Mouse (Mus musculus) ES-CJ7 (cell line): ENCODE data around the gene Olfr50.

Source experiments
- DNase-seq: peaks from one replicate; pipeline ENCODE4 v3.0.0; 2011; ENCODE audit warnings: low read depth, low spot score

The Olfr50 gene

DNA sequence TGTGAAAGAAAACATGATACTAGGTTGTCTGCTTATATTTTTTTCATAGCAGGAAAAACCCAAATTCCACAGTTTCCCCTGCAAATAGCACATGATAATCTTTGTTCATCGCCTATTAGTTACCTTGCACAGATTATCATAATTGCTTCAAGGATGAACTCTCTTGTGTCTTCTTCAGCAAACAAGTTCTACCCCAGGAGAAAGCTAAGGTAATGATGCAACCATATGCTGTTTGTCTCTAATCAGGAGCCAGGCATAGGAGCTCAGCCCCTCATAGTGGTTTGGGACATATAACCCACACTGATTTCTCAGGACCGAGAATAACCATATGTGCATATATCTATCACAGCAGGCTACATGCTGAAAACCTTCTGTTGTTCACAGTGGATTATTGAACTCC, at the start of gene Olfr50:
TSS of gene Olfr50 (plus strand) at position 301 of the 400 bp plus-strand sequence.
- no peak for DNase-seq

DNA sequence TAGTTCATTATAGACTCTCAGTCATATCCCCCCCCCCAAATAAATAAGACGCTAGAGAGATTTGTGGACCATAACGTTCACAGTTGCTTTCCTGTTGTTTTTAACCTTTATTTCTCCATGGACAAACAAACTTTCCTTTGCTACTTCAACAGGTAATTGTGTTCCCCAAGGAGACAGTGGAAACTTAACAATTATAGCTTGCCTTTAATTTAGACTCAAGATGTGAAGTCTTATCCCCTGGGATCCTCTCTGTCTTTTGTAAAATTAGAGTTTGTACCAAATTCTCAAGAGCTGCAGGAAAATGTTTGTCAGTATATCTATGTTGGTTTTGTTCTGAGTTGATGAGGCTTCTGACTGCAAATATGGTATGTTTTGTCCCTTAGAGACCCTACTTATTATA, 6.4 kb upstream of the Olfr50 start, which contains the start of gene Olfr348:
TSS of gene Olfr348 (plus strand) at position 301 of the 400 bp plus-strand sequence.
- no peak for DNase-seq

DNA sequence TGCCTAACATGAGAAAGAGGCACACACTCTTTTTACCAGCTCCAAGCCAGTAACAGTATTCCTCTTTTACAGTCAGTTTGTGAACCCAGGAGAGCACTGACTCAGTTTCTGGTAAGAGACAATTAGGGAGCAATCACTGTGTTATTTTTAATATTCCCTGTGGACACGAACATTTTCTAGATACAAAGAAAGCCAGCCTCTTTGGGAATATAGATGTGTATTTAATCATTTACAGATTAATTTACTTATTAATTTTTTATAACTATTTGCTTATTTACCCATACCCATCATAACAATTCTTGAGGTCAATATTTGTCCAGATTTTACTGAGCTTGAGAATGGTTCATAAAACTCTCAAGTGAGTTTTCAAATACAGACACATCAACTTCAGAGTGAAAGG, 26.6 kb downstream of the Olfr50 start, which contains the start of gene Olfr3:
TSS of gene Olfr3 (minus strand) at position 101 of the 400 bp plus-strand sequence.
- no peak for DNase-seq

DNA sequence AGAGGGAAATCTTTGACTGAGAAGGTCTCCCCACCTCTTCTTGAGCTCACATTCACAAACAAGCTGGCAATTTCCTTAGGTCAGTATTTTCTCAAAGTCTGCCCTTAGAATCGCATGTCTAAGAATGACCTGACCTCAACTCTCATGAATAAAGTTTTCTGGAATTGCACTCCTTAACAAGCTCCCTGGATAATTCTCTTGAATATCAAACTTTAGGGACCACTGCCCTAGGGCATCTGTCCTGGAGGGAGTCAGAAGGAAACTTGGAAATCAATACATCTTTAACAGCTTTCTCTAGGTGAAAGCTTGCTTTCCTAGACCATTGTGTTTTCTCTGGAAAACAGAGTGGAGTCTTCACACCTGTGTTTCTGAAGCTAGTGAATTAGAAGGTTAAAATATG, 55.7 kb downstream of the Olfr50 start, which contains the start of gene Olfr350:
TSS of gene Olfr350 (plus strand) at position 301 of the 400 bp plus-strand sequence.
- no peak for DNase-seq
